Mouse (Mus musculus) left cerebral cortex, adult 6 months (tissue): ENCODE measurements around the gene Vmn1r230. TPM values are rescaled to one million over a fixed set of nuclear protein-coding genes. Genes with fewer than 3 reads are reported as not detected.

Experiments used
- long read RNA-seq, 2 experiments: library from polyadenylated mRNA; unstranded; transcript quantifications; one replicate each; pipeline ENCODE4 v2.0.0; 2019 to 2020
- polyA plus RNA-seq: library from polyadenylated mRNA; unstranded; fragments of <200 nt; fragmentation: Nextera tagmentation; gene quantifications from 2 replicates; pipeline ENCODE4 v1.2.3, GENCODE M21; 2021

Vmn1r230 gene
- polyA plus RNA-seq: not detected in 2 replicates
- long read RNA-seq, experiment 1: 0 reads
- long read RNA-seq, experiment 2: 0 reads

DNA sequence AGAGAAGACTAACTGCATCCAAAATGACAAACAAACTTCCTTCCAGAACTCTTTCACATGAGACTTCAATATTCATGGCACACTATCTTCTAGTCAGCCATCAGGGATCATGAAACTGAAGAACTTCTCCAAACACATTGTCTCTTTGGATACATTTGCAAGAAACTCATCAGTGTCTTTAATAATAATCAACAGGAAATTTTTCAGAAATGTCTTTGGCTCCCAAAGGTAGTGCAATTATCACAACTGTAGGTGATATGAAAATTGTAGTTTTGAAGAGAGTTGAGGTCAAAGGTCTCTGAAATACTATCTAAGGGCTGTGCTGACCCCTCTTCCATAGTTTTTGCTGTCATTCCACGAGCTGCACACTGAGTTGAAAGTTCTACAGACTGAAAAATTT lies at the start of gene Vmn1r230:
TSS of gene Vmn1r230 (plus strand) at position 301 of the 400 bp plus-strand sequence.

GRCm38 (mm10) chr17:20811255-20811654 lies 29.0 kb upstream of the Vmn1r230 start, which contains the start of gene Vmn1r229:
Vmn1r229 (plus strand) TSS chr17:20811555.

Other genes with a start within 250 kb of the Vmn1r230 start
- not detected in 2 replicates for gene Vmn2r110, start 244.0 kb upstream of the Vmn1r230 start, polyA plus RNA-seq
- gene Fpr-rs3, start 215.6 kb upstream of the Vmn1r230 start, polyA plus RNA-seq: not detected in 2 replicates
- not detected in 2 replicates for gene Vmn1r226, start 157.6 kb upstream of the Vmn1r230 start, polyA plus RNA-seq
- gene Vmn1r227, start 110.6 kb upstream of the Vmn1r230 start, polyA plus RNA-seq: not detected in 2 replicates
- gene Vmn1r228, start 54.3 kb upstream of the Vmn1r230 start, polyA plus RNA-seq: not detected in 2 replicates
- not detected in 2 replicates for gene Vmn1r229, start 28.9 kb upstream of the Vmn1r230 start, polyA plus RNA-seq
- not detected in 2 replicates for gene Vmn1r231, start 64.6 kb downstream of the Vmn1r230 start, polyA plus RNA-seq
- not detected in 2 replicates for gene Vmn1r232, start 79.3 kb downstream of the Vmn1r230 start, polyA plus RNA-seq
- gene Ppp2r1a, start 104.9 kb downstream of the Vmn1r230 start, polyA plus RNA-seq: 794 and 886 TPM in 2 replicates
- not detected in 2 replicates for gene Vmn1r233, start 156.0 kb downstream of the Vmn1r230 start, polyA plus RNA-seq
- 9.6 and 9.8 TPM in 2 replicates for gene Zfp160, start 168.5 kb downstream of the Vmn1r230 start, polyA plus RNA-seq